In genomic region chr14:57910501-57911068, GRCm38 (mm10) we compare ENCODE assay signal across 8 mouse cellular contexts. TPM values are rescaled to one million over a fixed set of nuclear protein-coding genes. Genes with fewer than 3 reads are reported as not detected.
DNase-seq lines count a peak whose midpoint lies in the region; ATAC-seq and TF ChIP-seq lines count a peak whose summit lies in the region.

No protein-coding gene starts in this region.

- H3K4me1 ChIP-seq in forebrain, embryonic 13.5 days: no peaks in the 10 kb centered on the region
- no peaks in the 10 kb centered on the region for H3K4me1 ChIP-seq in neural tube, embryonic 14.5 days (ENCODE audit: control insufficient read depth, insufficient read depth, low read length)
- H3K4me1 ChIP-seq in testis, adult 2 months (ENCODE audit: control insufficient read depth, insufficient read depth, low read length): peaks cover 2% of the 10 kb centered on the region

- no peak overlapping the region for H3K27ac ChIP-seq in forebrain, embryonic 13.5 days
- H3K27ac ChIP-seq in neural tube, embryonic 14.5 days (ENCODE audit: low read depth, low read length): peak overlapping the region; percentile 16; the same call in 1 of the 2 replicates
- H3K27ac ChIP-seq in testis, adult 2 months (ENCODE audit: control insufficient read depth, insufficient read depth, low read depth, low read length): no peak overlapping the region

- 18% methylated on average over 26 of the region's 26 CpGs for WGBS in forebrain, embryonic 13.5 days
- 21% methylated on average over 26 of the region's 26 CpGs for whole genome bisulfite sequencing in neural tube, embryonic 14.5 days

- peak overlapping the region; percentile 56; the same call in 1 of the 2 replicates for H3K9ac ChIP-seq in forebrain, embryonic 13.5 days
- peak overlapping the region; percentile 47; the same call in 1 of the 2 replicates for H3K9ac ChIP-seq in neural tube, embryonic 14.5 days (replicated peaks; ENCODE audit: low read depth, low read length)

- peak; percentile 88 for ATAC-seq in cerebellum, adult (ENCODE audit: insufficient number of reproducible peaks, low FRiP score, low TSS enrichment)
- peak; percentile 89 for ATAC-seq in forebrain, embryonic 13.5 days
- peak; percentile 92 for ATAC-seq in neural tube, embryonic 14.5 days (ENCODE audit: low read depth)

- intact Hi-C loops in heart, postnatal 10 days (cut with DNase I): loop anchor here (1.0 to 10.0 kb wide), 5 partner anchors 20 to 1204 kb away; partner anchors contain the start of genes Mrpl57, Ska3 and Zdhhc20

- H3K4me3 ChIP-seq in forebrain, embryonic 13.5 days: peak overlapping the region; percentile 35
- H3K4me3 ChIP-seq in neural tube, embryonic 14.5 days (ENCODE audit: low read depth, low read length): peak overlapping the region; percentile 16; the same call in 1 of the 2 replicates
- H3K4me3 ChIP-seq in testis, adult 2 months (ENCODE audit: control insufficient read depth, low read depth, low read length): peak overlapping the region; percentile 60

- peak; percentile 93 for DNase-seq in ES-CJ7 (ENCODE audit: low read depth, low spot score)
- DNase-seq in heart, postnatal 10 days: peak; percentile 89 to 91
- DNase-seq in kidney, postnatal 4 days: peak; percentile 88 to 91
- DNase-seq in lung, adult 18-20 months: peak; percentile 90 to 93

- H3K9me3 ChIP-seq in forebrain, embryonic 13.5 days (replicated peaks): no peaks in the 10 kb centered on the region
- H3K9me3 ChIP-seq in neural tube, embryonic 14.5 days (ENCODE audit: control insufficient read depth, low read length): no peaks in the 10 kb centered on the region

- H3K27me3 ChIP-seq in forebrain, embryonic 13.5 days: no peaks in the 10 kb centered on the region
- H3K27me3 ChIP-seq in neural tube, embryonic 14.5 days (ENCODE audit: control insufficient read depth, insufficient read depth, low read length): no peaks in the 10 kb centered on the region
- H3K27me3 ChIP-seq in testis, adult 2 months (ENCODE audit: control insufficient read depth, insufficient read depth, low read length): no peaks in the 10 kb centered on the region

- TF ChIP-seq CTCF in testis, adult 2 months (IDR thresholded peaks at IDR 0.05; ENCODE audit: control insufficient read depth, insufficient read depth, insufficient replicate concordance, low read depth, low read length): peak; percentile 66; the same call in 1 of the 2 replicates

- 0 out of 2 replicates have a peak, but pooled peaks have one; percentile 30 for TF ChIP-seq POLR2A in testis, adult 2 months (IDR thresholded peaks at IDR 0.05; ENCODE audit: control insufficient read depth, low read depth, low read length)

- peak overlapping the region; percentile 58 for H3K4me2 ChIP-seq in forebrain, embryonic 13.5 days
- H3K4me2 ChIP-seq in neural tube, embryonic 14.5 days (ENCODE audit: low read depth, low read length): peak overlapping the region; percentile 48

- peaks cover 6% of the 10 kb centered on the region; the same call in 1 of the 2 replicates for H3K36me3 ChIP-seq in forebrain, embryonic 13.5 days (ENCODE audit: poor library complexity, severe bottlenecking)
- H3K36me3 ChIP-seq in neural tube, embryonic 14.5 days (ENCODE audit: control insufficient read depth, insufficient read depth, low read length): 0 out of 2 replicates have a peak, but pooled peaks cover 4% of the 10 kb centered on the region
- H3K36me3 ChIP-seq in testis, adult 2 months (ENCODE audit: control insufficient read depth, insufficient read depth, low read length): no peaks in the 10 kb centered on the region

RNA-seq across cellular contexts. Expression of gene Zdhhc20, which starts 20.5 kb away (rescaled TPM):
- 54.2 and 55.1 TPM in 2 replicates for polyA plus RNA-seq in forebrain, embryonic 13.5 days (2015; fragmentation: Nextera tagmentation; extraction: Ambion mirVana)
- 10 to 100 TPM; 22.2 to 24.8 TPM for total RNA-seq in heart, postnatal 10 days (2021)
- 38.9 and 42.8 TPM in 2 replicates for polyA plus RNA-seq in neural tube, embryonic 14.5 days (2014; fragmentation: Nextera tagmentation; extraction: Ambion mirVana)
- 6.8 and 9.4 TPM in 2 replicates for polyA plus RNA-seq in testis, adult 2 months (2012; rRNA removed)
